Mouse (Mus musculus) C2C12 (cell line): Measurements from ENCODE around the gene Car11.

Experiments used
- CEBPB ChIP-seq: IDR thresholded peaks from one replicate; pipeline ENCODE4 v1.6.1; 2011; ENCODE audit warnings: low read depth, mild to moderate bottlenecking, control low read depth, moderate library complexity
- CTCF ChIP-seq: IDR thresholded peaks from one replicate; pipeline ENCODE4 v1.5.1; 2011; ENCODE audit not compliant: control insufficient read depth, insufficient read depth, insufficient read length
- MYOD1 ChIP-seq: IDR thresholded peaks from one replicate; pipeline ENCODE4 v1.6.1; 2011; ENCODE audit warnings: low read depth; ENCODE audit not compliant: control insufficient read depth, insufficient read length
- MYOG ChIP-seq: IDR thresholded peaks from one replicate; pipeline ENCODE4 v1.6.1; 2011; ENCODE audit not compliant: control insufficient read depth, insufficient read length; ENCODE audit errors: extremely low read depth
- USF1 ChIP-seq: IDR thresholded peaks from one replicate; pipeline ENCODE4 v1.6.1; 2011; ENCODE audit warnings: low read depth, mild to moderate bottlenecking, control low read depth, moderate library complexity

DNA sequence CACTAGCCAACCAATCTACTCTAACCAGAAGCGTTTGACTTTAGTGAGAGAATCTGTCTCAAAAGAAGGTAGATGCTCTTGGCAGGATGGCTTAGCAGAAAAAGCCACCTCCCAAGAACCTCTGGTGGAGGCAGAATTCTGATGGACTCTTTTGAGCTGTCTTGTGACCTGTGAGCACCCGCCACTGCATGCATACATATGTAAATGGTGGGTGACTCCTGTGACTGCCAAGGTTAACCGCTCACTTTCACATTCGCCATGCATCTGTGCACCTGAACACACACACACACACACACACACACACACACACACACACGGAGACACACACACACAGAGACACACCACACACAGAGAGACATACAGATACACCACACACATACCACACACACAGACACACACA is 47.8 kb downstream of the Car11 start:
- TF ChIP-seq CTCF (no peak), USF1 (no peak), MYOG (no peak), CEBPB (no peak), MYOD1 (no peak)
